Mouse (Mus musculus): ENCODE results near the gene Tspan5.

DNA sequence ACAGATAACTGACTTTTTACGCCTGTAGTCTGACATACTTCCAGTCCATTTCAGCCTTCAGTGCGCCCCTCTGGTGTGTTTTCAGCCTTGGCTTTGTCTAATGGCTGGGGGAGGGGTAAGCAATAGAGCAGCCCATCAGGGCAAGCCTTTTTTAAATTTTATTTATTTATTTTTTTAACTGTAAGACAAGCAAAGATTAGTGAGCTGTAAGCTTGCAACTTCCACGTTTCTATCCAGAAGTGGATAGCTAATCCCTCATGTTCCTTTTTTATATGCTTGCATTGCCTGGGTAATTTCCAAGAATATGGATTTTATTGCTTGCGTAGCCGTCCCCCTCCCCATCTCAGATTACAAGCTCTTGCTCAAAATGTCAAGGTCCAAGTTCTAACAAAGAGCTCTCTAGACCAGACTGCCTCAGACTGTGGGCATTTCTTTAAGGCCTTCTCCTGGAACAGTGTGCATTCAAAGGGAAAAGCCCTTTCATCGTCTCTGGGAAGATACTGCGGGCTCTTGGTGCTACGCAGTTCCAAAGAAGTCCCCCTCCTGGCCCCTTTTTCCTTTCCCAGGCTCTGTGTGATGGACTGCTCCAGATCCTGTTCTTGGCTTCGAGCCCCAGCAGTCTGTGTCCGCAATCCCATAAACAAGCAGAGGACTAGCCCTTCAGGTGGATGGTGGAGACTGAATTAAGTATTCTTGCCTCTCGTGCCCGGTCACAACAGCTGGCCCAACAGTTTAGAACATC, 116.0 kb downstream of the Tspan5 start:
- TF ChIP-seq GATA1 (IDR thresholded peaks at IDR 0.05; ENCODE audit: low read length) (no peak), TAL1 (IDR thresholded peaks at IDR 0.05; ENCODE audit: low read length) (no peak)
